Comparison of ENCODE assay signal across 21 mouse cellular contexts in genomic region chr16:94619301-94619700, GRCm38 (mm10).
"Had no signal": no experiment of that assay in that cellular context is flagged by ENCODE, and none has a peak within 500 bp of the region (broad histone marks: within the 10 kb centered on the region; RNA-seq: fewer than 3 reads in every experiment).

No protein-coding gene starts in this region.

- H3K27ac ChIP-seq: heart, adult 2 months; hindbrain, embryonic 10.5 days; hindbrain, embryonic 12.5 days; hindbrain, embryonic 14.5 days; intestine, embryonic 15.5 days; limb, embryonic 10.5 days; limb, embryonic 12.5 days; liver, embryonic 13.5 days; liver, embryonic 15.5 days had no signal

- DNase-seq: gastrocnemius, postnatal 14 days; heart, adult 2 months; heart, postnatal 10 days; heart, postnatal 4 days; kidney, adult 18-20 months; kidney, adult 8-10 months; kidney, postnatal 10 days; kidney, postnatal 25 days; kidney, postnatal 4 days; layer of hippocampus, adult 9-11 months; liver; liver, embryonic 13.5 days; liver, postnatal 0 days had no signal

- H3K4me3 ChIP-seq: heart, adult 2 months; hindbrain, embryonic 10.5 days; hindbrain, embryonic 12.5 days; intestine, embryonic 15.5 days; left cerebral cortex, adult 2 months; limb, embryonic 10.5 days; limb, embryonic 12.5 days; liver, embryonic 13.5 days; liver, embryonic 15.5 days had no signal
